Mouse (Mus musculus): ENCODE data around the gene Spata2l.

Gene Spata2l

DNA sequence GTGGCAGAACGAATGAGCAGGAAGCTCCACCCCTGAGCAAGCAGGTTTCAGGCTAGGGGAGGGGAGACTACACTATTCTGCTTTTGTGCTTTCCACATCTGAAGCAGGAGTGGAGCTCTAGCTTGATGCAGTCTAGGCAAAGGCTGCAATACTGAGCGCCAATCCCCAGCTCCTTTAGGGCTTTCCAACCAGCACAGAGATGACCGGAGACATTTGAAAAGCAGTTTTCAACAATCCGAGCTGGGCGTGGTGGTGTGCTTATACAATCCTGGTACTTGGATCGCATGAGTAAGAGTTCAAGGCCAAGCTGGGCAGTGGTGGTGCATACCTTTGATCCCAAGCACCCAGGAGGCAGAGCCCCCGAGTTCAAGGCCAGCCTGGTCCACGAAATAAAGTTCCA is 44.1 kb downstream of the Spata2l start:
- no peak for DNase-seq

DNA sequence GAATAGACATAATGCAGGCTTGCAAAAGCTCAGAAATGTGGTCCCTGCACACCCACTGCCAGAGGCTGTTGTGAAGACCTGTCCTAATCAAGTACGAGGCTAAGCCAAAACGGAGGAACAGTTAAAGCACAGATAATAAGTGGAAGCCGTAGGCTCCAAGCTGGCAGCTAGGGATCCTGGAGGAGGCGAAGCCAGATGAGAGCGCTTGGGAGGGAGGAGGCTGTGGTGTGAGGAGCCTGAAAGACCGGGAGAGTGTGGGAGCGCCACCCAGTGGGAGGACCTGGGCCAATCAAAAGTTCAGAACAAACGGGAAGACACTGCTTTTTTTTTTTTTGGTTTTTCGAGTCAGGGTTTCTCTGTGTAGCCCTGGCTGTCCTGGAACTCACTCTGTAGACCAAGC is 45.4 kb downstream of the Spata2l start:
- no peak for DNase-seq

DNA sequence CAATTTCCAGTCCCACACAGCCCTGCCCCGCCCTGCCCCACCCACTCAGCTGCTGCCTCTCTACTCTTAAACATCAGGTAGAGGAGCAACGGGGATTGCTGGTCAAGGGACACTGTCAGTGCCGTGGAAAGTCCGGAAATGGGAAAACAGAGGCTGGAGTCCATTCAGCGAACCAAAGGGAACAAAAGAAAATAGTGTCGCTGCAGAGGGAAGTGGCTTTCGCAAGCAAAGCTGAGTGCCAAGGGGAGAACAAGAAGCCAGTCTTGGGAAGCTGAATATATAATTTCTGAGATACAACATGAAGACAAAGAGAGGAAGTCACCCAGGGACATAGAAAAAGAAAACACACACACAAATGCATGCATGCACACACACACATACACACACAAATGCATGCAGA is 47.2 kb downstream of the Spata2l start:
- no peak for DNase-seq

DNA sequence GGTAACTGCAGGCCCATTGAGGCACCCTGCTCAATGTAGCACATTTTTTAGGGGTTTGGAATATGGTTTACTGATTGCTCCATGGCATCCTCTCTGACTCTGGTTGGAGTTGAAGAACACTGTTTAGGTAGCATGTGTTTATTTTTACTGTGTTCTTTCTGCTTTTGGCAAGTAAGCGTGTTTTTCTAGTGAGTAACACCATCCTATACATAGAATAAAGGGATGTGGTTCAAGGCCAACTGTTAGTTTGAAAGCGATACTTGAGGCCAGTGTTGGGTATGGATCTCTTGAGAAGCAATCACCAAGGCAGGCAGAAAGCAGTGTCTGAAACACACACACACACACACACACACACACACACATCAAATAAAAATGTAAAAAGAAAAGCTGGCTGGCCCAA is 48.0 kb downstream of the Spata2l start:
- DNase-seq: no peak

DNA sequence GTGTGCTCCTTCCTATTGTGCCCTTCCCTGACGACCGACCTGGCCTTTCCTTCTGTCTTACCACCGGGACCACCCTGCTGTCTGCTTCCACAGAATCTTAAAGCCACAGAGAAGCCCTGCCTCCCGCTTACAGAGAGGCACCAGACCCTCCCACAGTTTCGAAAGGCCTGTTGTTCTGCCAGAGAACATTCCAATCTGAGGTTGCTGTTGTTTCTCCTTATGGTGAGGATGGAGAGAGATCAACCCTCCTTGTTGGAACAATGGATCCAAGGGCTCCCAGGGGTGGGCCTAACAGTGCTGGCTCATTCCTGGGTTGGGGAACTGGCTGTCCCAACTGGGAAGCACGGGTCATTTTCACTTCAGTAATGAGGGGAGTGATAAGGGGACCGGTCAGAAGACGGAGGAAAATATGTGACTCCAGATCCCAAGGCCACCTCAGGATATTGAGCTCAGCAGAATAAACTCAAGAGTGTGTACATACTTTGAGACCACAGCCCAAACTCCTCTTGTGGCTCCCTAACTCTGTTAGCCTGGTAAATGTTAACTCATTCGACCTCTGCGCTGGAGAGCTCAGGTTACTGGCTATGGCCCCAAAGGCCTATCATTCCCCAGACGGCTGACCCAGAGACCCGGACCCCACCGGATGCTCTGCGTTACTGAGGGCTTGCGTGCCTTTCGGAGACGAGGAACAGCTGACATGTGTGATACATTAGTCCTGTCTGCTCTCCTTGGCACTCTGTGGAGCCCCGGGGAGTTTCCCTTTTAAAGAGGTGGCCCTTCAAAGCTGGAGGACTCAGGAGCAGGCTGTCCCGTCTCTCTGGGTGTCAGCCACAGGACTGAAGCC is 50.2 kb downstream of the Spata2l start, which contains the start of gene Dpep1:
TSS of gene Dpep1 (plus strand) at position 677 of the 844 bp plus-strand sequence.
- no peak for DNase-seq

DNA sequence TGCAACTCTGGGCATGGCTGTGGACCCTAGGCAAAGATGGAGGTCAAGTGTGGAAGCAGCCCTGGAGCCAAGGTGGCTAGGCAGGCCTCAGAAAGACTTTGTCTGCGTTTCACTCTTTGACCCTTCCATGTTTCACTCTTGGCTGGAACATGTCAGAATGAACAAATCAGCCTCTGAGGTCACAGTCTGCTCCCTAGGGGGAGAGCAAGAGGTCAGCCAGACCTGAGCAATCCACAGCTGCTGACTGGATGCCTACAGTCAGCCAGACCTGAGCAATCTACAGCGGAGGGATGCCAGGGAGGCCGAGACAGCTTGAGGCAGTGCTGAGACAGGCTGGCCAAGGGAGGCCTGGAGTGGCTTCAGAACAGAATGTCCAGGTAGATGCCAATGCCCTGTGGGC is 54.6 kb downstream of the Spata2l start:
- DNase-seq: no peak
